Mouse (Mus musculus): ENCODE measurements around the gene Hist1h2ae.
"Not testable (repeated sequence)": the region's sequence is repeated elsewhere in the genome, so short reads cannot be mapped to it uniquely, and the experiment has no call there.

The Hist1h2ae gene

GRCm38 (mm10) chr13:23583387-23584068 is 12.5 kb upstream of the Hist1h2ae start:
- DNase-seq (ENCODE audit: low spot score) = no peak

GRCm38 (mm10) chr13:23582219-23583056 is 11.4 kb upstream of the Hist1h2ae start:
- no peak for DNase-seq (ENCODE audit: low spot score)

- peak; percentile 95 for DNase-seq (ENCODE audit: low spot score)
Measured at GRCm38 (mm10) chr13:23581408-23582218, 10.6 kb upstream of the Hist1h2ae start, which contains the start of gene Hist1h4d. Gene Hist1h4d, plus strand, starts transcription at chr13:23581598.

- DNase-seq (ENCODE audit: low spot score) = no peak
Measured at GRCm38 (mm10) chr13:23577835-23578234, 6.8 kb upstream of the Hist1h2ae start.

- DNase-seq (ENCODE audit: low spot score) = no peak
Measured at GRCm38 (mm10) chr13:23576906-23577639, 6.1 kb upstream of the Hist1h2ae start.

GRCm38 (mm10) chr13:23576351-23576881 is 5.4 kb upstream of the Hist1h2ae start:
- DNase-seq (ENCODE audit: low spot score) = no peak

GRCm38 (mm10) chr13:23575864-23576313 is 4.9 kb upstream of the Hist1h2ae start:
- not testable (repeated sequence) for DNase-seq (ENCODE audit: low spot score)

- DNase-seq (ENCODE audit: low spot score) = peak; percentile 80
Measured at GRCm38 (mm10) chr13:23575271-23575851, 4.3 kb upstream of the Hist1h2ae start, which contains the start of gene Hist1h3d. Gene Hist1h3d, plus strand, starts transcription at chr13:23575763.

- DNase-seq (ENCODE audit: low spot score) = not testable (repeated sequence)
Measured at GRCm38 (mm10) chr13:23574546-23575170, 3.6 kb upstream of the Hist1h2ae start.

GRCm38 (mm10) chr13:23573898-23574524 is 3.0 kb upstream of the Hist1h2ae start, which contains the start of the genes Hist1h2bf and Hist1h2ad:
Gene Hist1h2bf, minus strand, starts transcription at chr13:23574196.
Gene Hist1h2ad, plus strand, starts transcription at chr13:23574381.
- DNase-seq (ENCODE audit: low spot score) = peak; percentile 95

- not testable (repeated sequence) for DNase-seq (ENCODE audit: low spot score)
Measured at GRCm38 (mm10) chr13:23573034-23573897, 2.2 kb upstream of the Hist1h2ae start.

- no peak for DNase-seq (ENCODE audit: low spot score)
Measured at GRCm38 (mm10) chr13:23572218-23573033, 1.4 kb upstream of the Hist1h2ae start.

- not testable (repeated sequence) for DNase-seq (ENCODE audit: low spot score)
Measured at GRCm38 (mm10) chr13:23571504-23572217, 641 bp upstream of the Hist1h2ae start.

GRCm38 (mm10) chr13:23570261-23571021 is 579 bp downstream of the Hist1h2ae start:
- not testable (repeated sequence) for DNase-seq (ENCODE audit: low spot score)

- DNase-seq (ENCODE audit: low spot score) = no peak
Measured at GRCm38 (mm10) chr13:23564482-23564881, 6.5 kb downstream of the Hist1h2ae start.
